Mouse (Mus musculus): ENCODE results near the gene Hs2st1. TPM values are rescaled to one million over a fixed set of nuclear protein-coding genes. Genes with fewer than 3 reads are reported as not detected.

The Hs2st1 gene
- 1.5 and 1.9 TPM in 2 replicates for polyA plus RNA-seq (2015; fragmentation: Nextera tagmentation; extraction: Ambion mirVana)

- Histone ChIP-seq H3K4me1 (ENCODE audit: insufficient read depth) (peaks cover 35% of the 10 kb centered on the region), H3K4me2 (ENCODE audit: low read depth, low read length) (peak within 1 kb of the TSS; percentile 99), H3K36me3 (replicated peaks; ENCODE audit: insufficient read depth, low read length) (peaks cover 3% of the 10 kb centered on the region; the same call in 1 of the 2 replicates), H3K27me3 (ENCODE audit: insufficient read depth, low read length) (no peaks in the 10 kb centered on the region), H3K27ac (ENCODE audit: low read depth) (peak within 1 kb of the TSS; percentile 91), H3K9me3 (ENCODE audit: low read length) (no peaks in the 10 kb centered on the region), H3K4me3 (ENCODE audit: low read depth, low read length) (peak within 1 kb of the TSS; percentile 95), H3K9ac (replicated peaks) (peak within 1 kb of the TSS; percentile 95)
- 2% methylated on average over 60 of the region's 69 CpGs for WGBS (ENCODE audit: insufficient replicate concordance)
- ATAC-seq (peak; percentile 97), DNase-seq (peak; percentile 98)
- TF ChIP-seq CTCF (IDR thresholded peaks at IDR 0.05; ENCODE audit: low read depth) (no peak; the same call in 1 of the 2 replicates), EP300 (IDR thresholded peaks at IDR 0.05; ENCODE audit: low read depth) (peak; percentile 81)
These were observed at the start of gene Hs2st1, which contains the start of gene Selenof for GRCm38 (mm10) chr3:144570047-144570815. Gene Hs2st1 (minus strand): TSS chr3:144570181. Gene Selenof (plus strand): TSS chr3:144570304.

- no peak overlapping the region for H3K4me3 ChIP-seq (ENCODE audit: low read depth, low read length)
- no peaks in the 10 kb centered on the region for H3K36me3 ChIP-seq (replicated peaks; ENCODE audit: insufficient read depth, low read length)
- H3K4me2 ChIP-seq (ENCODE audit: low read depth, low read length): peak overlapping the region; percentile 18; the same call in 1 of the 2 replicates
- DNase-seq: no peak
- WGBS (ENCODE audit: insufficient replicate concordance): 61% methylated on average over 10 of the region's 10 CpGs
- 0 out of 2 replicates have a peak overlapping the region, but pooled peaks have one; percentile 3 for H3K27ac ChIP-seq (ENCODE audit: low read depth)
- H3K4me1 ChIP-seq (ENCODE audit: insufficient read depth): peaks cover 5% of the 10 kb centered on the region; the same call in 1 of the 2 replicates
- no peaks in the 10 kb centered on the region for H3K9me3 ChIP-seq (ENCODE audit: low read length)
- no peak overlapping the region for H3K9ac ChIP-seq (replicated peaks)
- no peaks in the 10 kb centered on the region for H3K27me3 ChIP-seq (ENCODE audit: insufficient read depth, low read length)
- ATAC-seq: no peak
- no peak for TF ChIP-seq EP300 (IDR thresholded peaks at IDR 0.05; ENCODE audit: low read depth)
- no peak for TF ChIP-seq CTCF (IDR thresholded peaks at IDR 0.05; ENCODE audit: low read depth)
These were observed 47.7 kb upstream of the Hs2st1 start for GRCm38 (mm10) chr3:144617633-144618180.

GRCm38 (mm10) chr3:144616654-144617425, 46.9 kb upstream of the Hs2st1 start:
- H3K36me3 ChIP-seq (replicated peaks; ENCODE audit: insufficient read depth, low read length): no peaks in the 10 kb centered on the region
- peak; percentile 77 for ATAC-seq
- peak; percentile 80 for DNase-seq
- H3K4me3 ChIP-seq (ENCODE audit: low read depth, low read length): no peak overlapping the region
- TF ChIP-seq CTCF (IDR thresholded peaks at IDR 0.05; ENCODE audit: low read depth) (peak; percentile 99), EP300 (IDR thresholded peaks at IDR 0.05; ENCODE audit: low read depth) (no peak)
- peaks cover 13% of the 10 kb centered on the region; the same call in 1 of the 2 replicates for H3K4me1 ChIP-seq (ENCODE audit: insufficient read depth)
- no peak overlapping the region for H3K27ac ChIP-seq (ENCODE audit: low read depth)
- H3K4me2 ChIP-seq (ENCODE audit: low read depth, low read length): peak overlapping the region; percentile 18; the same call in 1 of the 2 replicates
- no peak overlapping the region for H3K9ac ChIP-seq (replicated peaks)
- WGBS (ENCODE audit: insufficient replicate concordance): 70% methylated on average over 8 of the region's 8 CpGs
- no peaks in the 10 kb centered on the region for H3K27me3 ChIP-seq (ENCODE audit: insufficient read depth, low read length)
- H3K9me3 ChIP-seq (ENCODE audit: low read length): no peaks in the 10 kb centered on the region

- H3K36me3 ChIP-seq (replicated peaks; ENCODE audit: insufficient read depth, low read length): no peaks in the 10 kb centered on the region
- H3K4me1 ChIP-seq (ENCODE audit: insufficient read depth): peaks cover 20% of the 10 kb centered on the region
- TF ChIP-seq EP300 (IDR thresholded peaks at IDR 0.05; ENCODE audit: low read depth): no peak
- TF ChIP-seq CTCF (IDR thresholded peaks at IDR 0.05; ENCODE audit: low read depth): no peak
- 90% methylated on average over 9 of the region's 9 CpGs for WGBS (ENCODE audit: insufficient replicate concordance)
- DNase-seq (no peak), ATAC-seq (no peak)
- no peak overlapping the region for H3K4me3 ChIP-seq (ENCODE audit: low read depth, low read length)
- H3K27ac ChIP-seq (ENCODE audit: low read depth): no peak overlapping the region
- no peak overlapping the region for H3K9ac ChIP-seq (replicated peaks)
- no peaks in the 10 kb centered on the region for H3K9me3 ChIP-seq (ENCODE audit: low read length)
- H3K4me2 ChIP-seq (ENCODE audit: low read depth, low read length): no peak overlapping the region
- no peaks in the 10 kb centered on the region for H3K27me3 ChIP-seq (ENCODE audit: insufficient read depth, low read length)
These were observed 45.5 kb upstream of the Hs2st1 start for GRCm38 (mm10) chr3:144615459-144615858.

GRCm38 (mm10) chr3:144614698-144615097, 44.7 kb upstream of the Hs2st1 start:
- Histone ChIP-seq H3K4me1 (ENCODE audit: insufficient read depth) (peaks cover 21% of the 10 kb centered on the region), H3K4me2 (ENCODE audit: low read depth, low read length) (no peak overlapping the region), H3K4me3 (ENCODE audit: low read depth, low read length) (no peak overlapping the region), H3K36me3 (replicated peaks; ENCODE audit: insufficient read depth, low read length) (no peaks in the 10 kb centered on the region), H3K9ac (replicated peaks) (no peak overlapping the region), H3K9me3 (ENCODE audit: low read length) (no peaks in the 10 kb centered on the region), H3K27ac (ENCODE audit: low read depth) (no peak overlapping the region), H3K27me3 (ENCODE audit: insufficient read depth, low read length) (no peaks in the 10 kb centered on the region)
- DNase-seq (no peak), ATAC-seq (no peak)
- 76% methylated on average over 10 of the region's 10 CpGs for WGBS (ENCODE audit: insufficient replicate concordance)
- TF ChIP-seq EP300 (IDR thresholded peaks at IDR 0.05; ENCODE audit: low read depth) (no peak), CTCF (IDR thresholded peaks at IDR 0.05; ENCODE audit: low read depth) (no peak)

GRCm38 (mm10) chr3:144614277-144614676, 44.3 kb upstream of the Hs2st1 start:
- Histone ChIP-seq H3K36me3 (replicated peaks; ENCODE audit: insufficient read depth, low read length) (no peaks in the 10 kb centered on the region), H3K4me1 (ENCODE audit: insufficient read depth) (peaks cover 21% of the 10 kb centered on the region), H3K9ac (replicated peaks) (no peak overlapping the region), H3K4me3 (ENCODE audit: low read depth, low read length) (no peak overlapping the region), H3K4me2 (ENCODE audit: low read depth, low read length) (no peak overlapping the region), H3K9me3 (ENCODE audit: low read length) (no peaks in the 10 kb centered on the region), H3K27me3 (ENCODE audit: insufficient read depth, low read length) (no peaks in the 10 kb centered on the region), H3K27ac (ENCODE audit: low read depth) (no peak overlapping the region)
- TF ChIP-seq CTCF (IDR thresholded peaks at IDR 0.05; ENCODE audit: low read depth) (no peak), EP300 (IDR thresholded peaks at IDR 0.05; ENCODE audit: low read depth) (no peak)
- WGBS (ENCODE audit: insufficient replicate concordance): 85% methylated on average over 6 of the region's 6 CpGs
- ATAC-seq: no peak
- no peak for DNase-seq

All from liver, postnatal 0 days (tissue).